Mouse (Mus musculus) embryonic facial prominence, embryonic 15.5 days (tissue): ENCODE data around the gene Zfp933. TPM values are rescaled to one million over a fixed set of nuclear protein-coding genes. Genes with fewer than 3 reads are reported as not detected.

Experiments used
- ATAC-seq: fragments of 200-750 bp; cut with Nextera tagmentation; 2 replicates; pipeline ENCODE4 v1.8.0; 2017; ENCODE audit warnings: low read depth, moderate TSS enrichment; ENCODE audit not compliant: insufficient number of reproducible peaks, low FRiP score, low TSS enrichment
- H3K27ac ChIP-seq: fragments of 300-500 bp; sonication (generic); replicated peaks from 2 replicates; pipeline ENCODE4 v1.5.1; 2015; ENCODE audit warnings: mild to moderate bottlenecking, inconsistent platforms
- H3K27me3 ChIP-seq: fragments of 300-500 bp; sonication (generic); 2 replicates; pipeline ENCODE4 v1.6.1; 2015; ENCODE audit warnings: inconsistent platforms
- H3K36me3 ChIP-seq: fragments of 300-500 bp; sonication (generic); 2 replicates; pipeline ENCODE4 v1.6.1; 2015; ENCODE audit warnings: mild to moderate bottlenecking, inconsistent platforms
- H3K4me1 ChIP-seq: fragments of 300-500 bp; sonication (generic); 2 replicates; pipeline ENCODE4 v1.6.1; 2015; ENCODE audit warnings: inconsistent platforms
- H3K4me2 ChIP-seq: fragments of 300-500 bp; sonication (generic); replicated peaks from 2 replicates; pipeline ENCODE4 v1.6.1; 2015; ENCODE audit warnings: mild to moderate bottlenecking, inconsistent platforms
- H3K4me3 ChIP-seq: fragments of 300-500 bp; sonication (generic); replicated peaks from 2 replicates; pipeline ENCODE4 v1.5.1; 2015; ENCODE audit warnings: mild to moderate bottlenecking, inconsistent platforms
- H3K9ac ChIP-seq: fragments of 300-500 bp; sonication (generic); 2 replicates; pipeline ENCODE4 v1.6.1; 2015; ENCODE audit warnings: inconsistent platforms
- H3K9me3 ChIP-seq: fragments of 300-500 bp; sonication (generic); replicated peaks from 2 replicates; pipeline ENCODE4 v1.6.1; 2016; ENCODE audit warnings: inconsistent platforms
- WGBS: fragments of 180-500 bp; shearing (Covaris S2); methylation state at CpG from one replicate; pipeline ENCODE4 v1.1.7; 2015; 5-methylcytosine and 5-hydroxymethylcytosine counted together
- polyA plus RNA-seq: library from polyadenylated mRNA; unstranded; fragments of >200 nt; fragmentation: Nextera tagmentation; extraction: Ambion mirVana; gene quantifications from 2 replicates; pipeline ENCODE4 v1.2.1, GENCODE M21; 2015

The Zfp933 gene
- 4.6 and 5.3 TPM in 2 replicates for polyA plus RNA-seq

- Histone ChIP-seq H3K9me3 (peaks cover 14% of the 10 kb centered on the region), H3K9ac (peak within 1 kb of the TSS; percentile 61), H3K4me1 (peaks cover 11% of the 10 kb centered on the region), H3K4me2 (peak within 1 kb of the TSS; percentile 68), H3K36me3 (peaks cover 32% of the 10 kb centered on the region), H3K4me3 (peak within 1 kb of the TSS; percentile 75), H3K27me3 (no peaks in the 10 kb centered on the region), H3K27ac (0 out of 2 replicates have a peak within 1 kb of the TSS, but pooled peaks have one; percentile 35)
- peak; percentile 83 for ATAC-seq
- WGBS: 3% methylated on average over 23 of the region's 23 CpGs
Measured at GRCm38 (mm10) chr4:147847614-147848583, at the start of gene Zfp933. Gene Zfp933 (minus strand): TSS chr4:147848366.

DNA sequence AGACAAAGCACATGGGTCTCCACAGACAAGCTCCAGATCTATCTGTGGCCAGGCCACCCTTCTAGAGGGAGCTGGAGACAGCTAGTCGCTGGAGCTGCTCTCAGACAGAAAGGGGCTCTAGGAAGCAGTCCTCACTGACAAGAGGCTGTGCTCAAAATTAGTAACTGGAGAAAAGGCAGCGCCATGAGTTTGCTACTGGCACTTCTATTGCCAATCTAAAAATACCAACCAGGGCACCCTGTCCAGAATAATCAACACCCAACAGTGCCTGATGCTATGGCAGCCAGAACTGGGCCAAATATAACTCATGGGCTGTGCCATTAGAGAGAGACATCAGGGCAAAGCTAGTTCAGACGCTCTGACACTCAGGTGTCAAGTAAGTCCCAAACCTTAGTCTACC lies 49.2 kb upstream of the Zfp933 start:
- Histone ChIP-seq H3K4me2 (no peak overlapping the region), H3K4me1 (no peaks in the 10 kb centered on the region), H3K36me3 (peaks cover 87% of the 10 kb centered on the region), H3K9me3 (no peaks in the 10 kb centered on the region), H3K27ac (no peak overlapping the region), H3K4me3 (no peak overlapping the region), H3K27me3 (no peaks in the 10 kb centered on the region), H3K9ac (no peak overlapping the region)
- ATAC-seq: no peak
- WGBS: 89% methylated on average over 3 of the region's 3 CpGs

- no peak overlapping the region for H3K4me2 ChIP-seq
- H3K9me3 ChIP-seq: no peaks in the 10 kb centered on the region
- no peak for ATAC-seq
- peaks cover 89% of the 10 kb centered on the region for H3K36me3 ChIP-seq
- H3K4me1 ChIP-seq: no peaks in the 10 kb centered on the region
- no peak overlapping the region for H3K9ac ChIP-seq
- no peak overlapping the region for H3K27ac ChIP-seq
- H3K4me3 ChIP-seq: no peak overlapping the region
- WGBS: 29% methylated on average over 1 of the region's 1 CpGs
- no peaks in the 10 kb centered on the region for H3K27me3 ChIP-seq
Measured at GRCm38 (mm10) chr4:147896411-147896810, 48.2 kb upstream of the Zfp933 start.

DNA sequence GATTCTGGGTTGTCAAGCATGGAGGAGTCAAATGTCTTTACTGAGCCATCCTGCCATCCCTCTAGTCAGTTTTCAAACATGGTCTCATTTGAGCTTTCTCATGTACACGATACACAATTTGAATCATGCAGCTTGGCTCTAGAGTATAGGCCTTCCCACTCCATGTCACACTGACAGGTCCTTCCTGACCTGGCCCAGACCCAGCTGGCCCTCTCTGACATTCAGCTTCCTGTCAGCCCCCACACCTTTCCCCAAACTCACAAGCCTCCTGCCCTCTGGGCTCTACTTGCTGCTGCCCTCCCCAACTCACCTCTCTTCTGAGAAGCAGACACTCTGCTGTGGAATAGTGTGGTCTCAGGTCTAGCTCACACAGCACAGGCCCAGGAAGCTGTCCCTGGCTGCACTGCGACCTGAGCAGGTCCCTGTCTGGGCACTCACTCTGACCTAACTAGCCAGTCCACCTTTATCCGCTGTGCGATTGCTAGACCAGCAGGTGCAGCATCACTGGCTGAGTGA lies 47.7 kb upstream of the Zfp933 start:
- no peak overlapping the region for H3K4me3 ChIP-seq
- peaks cover 93% of the 10 kb centered on the region for H3K36me3 ChIP-seq

DNA sequence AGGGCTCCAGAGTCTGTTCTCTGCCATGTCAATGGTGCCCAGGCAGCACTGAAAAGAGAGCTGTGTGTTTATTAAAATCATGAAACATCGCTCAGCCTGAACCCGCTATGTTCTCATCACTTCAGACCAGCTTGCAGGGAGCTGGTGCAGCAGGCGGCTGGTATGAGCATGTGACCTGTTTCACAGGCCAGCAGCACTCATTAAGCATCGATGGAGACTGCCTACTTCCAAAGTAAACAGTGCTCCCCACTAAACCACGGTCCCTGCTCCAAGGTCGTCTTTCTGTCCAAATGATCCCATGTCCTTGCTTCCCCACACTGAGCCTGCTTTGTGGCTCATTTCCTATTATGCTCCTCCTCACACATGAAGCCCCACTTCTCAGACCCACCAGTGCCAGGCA lies 42.2 kb upstream of the Zfp933 start:
- no peaks in the 10 kb centered on the region for H3K9me3 ChIP-seq
- 92% methylated on average over 6 of the region's 6 CpGs for WGBS
- no peak overlapping the region for H3K9ac ChIP-seq
- no peak overlapping the region for H3K4me3 ChIP-seq
- no peaks in the 10 kb centered on the region for H3K4me1 ChIP-seq
- peaks cover 86% of the 10 kb centered on the region for H3K36me3 ChIP-seq
- ATAC-seq: no peak
- no peak overlapping the region for H3K27ac ChIP-seq
- no peaks in the 10 kb centered on the region for H3K27me3 ChIP-seq
- no peak overlapping the region for H3K4me2 ChIP-seq

More for the DNA sequence above, 47.7 kb upstream of the Zfp933 start:
- H3K4me2 ChIP-seq: no peak overlapping the region
- H3K9ac ChIP-seq: no peak overlapping the region
- no peak overlapping the region for H3K27ac ChIP-seq
- no peak for ATAC-seq
- no peaks in the 10 kb centered on the region for H3K27me3 ChIP-seq
- no peaks in the 10 kb centered on the region for H3K4me1 ChIP-seq
- 92% methylated on average over 4 of the region's 4 CpGs for WGBS
- H3K9me3 ChIP-seq: no peaks in the 10 kb centered on the region

DNA sequence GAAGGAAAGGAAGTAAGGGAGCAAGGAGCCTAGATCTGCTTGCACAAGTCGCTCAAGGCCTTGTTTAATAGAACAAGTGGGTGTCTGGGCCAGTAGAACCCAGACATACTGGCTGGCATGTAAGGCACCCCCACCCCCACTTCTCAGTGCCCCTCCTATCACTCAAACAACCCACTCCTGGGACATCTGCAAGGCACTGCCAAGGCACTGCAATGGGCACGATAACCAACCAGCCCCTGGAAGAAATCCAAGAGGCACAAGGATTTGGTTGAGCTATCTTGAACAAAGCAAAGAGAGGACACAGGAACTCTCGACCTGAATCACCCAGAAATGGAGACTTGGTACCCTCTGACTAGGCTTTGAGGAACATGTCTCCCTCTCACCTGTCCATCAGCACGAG lies 40.1 kb upstream of the Zfp933 start:
- H3K27me3 ChIP-seq: no peaks in the 10 kb centered on the region
- no peak overlapping the region for H3K27ac ChIP-seq
- no peak overlapping the region for H3K4me2 ChIP-seq
- H3K9me3 ChIP-seq: no peaks in the 10 kb centered on the region
- H3K36me3 ChIP-seq: peaks cover 89% of the 10 kb centered on the region
- no peak overlapping the region for H3K9ac ChIP-seq
- no peaks in the 10 kb centered on the region for H3K4me1 ChIP-seq
- no peak overlapping the region for H3K4me3 ChIP-seq
- no peak for ATAC-seq
- 86% methylated on average over 4 of the region's 4 CpGs for WGBS

DNA sequence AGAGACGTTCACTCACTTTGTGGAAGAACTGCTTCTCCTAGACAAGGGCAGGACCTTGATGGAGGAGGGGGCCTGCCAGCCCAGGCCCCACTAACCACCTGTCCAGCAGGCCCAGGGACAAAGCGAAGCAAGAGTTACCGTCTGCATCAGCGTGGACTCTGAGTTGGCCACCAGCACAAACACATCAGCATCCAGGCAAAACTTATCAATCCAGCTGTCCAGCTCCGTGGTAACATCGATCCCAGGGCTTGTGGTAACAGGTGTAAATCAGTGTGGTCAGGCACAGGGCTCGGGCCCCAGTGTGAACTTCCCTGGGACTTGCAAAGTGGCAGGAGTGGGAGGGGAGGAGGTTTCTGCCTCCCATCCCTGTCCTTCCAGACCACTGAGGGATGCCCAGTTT lies 39.1 kb upstream of the Zfp933 start:
- no peaks in the 10 kb centered on the region for H3K9me3 ChIP-seq
- no peak overlapping the region for H3K4me2 ChIP-seq
- H3K4me1 ChIP-seq: no peaks in the 10 kb centered on the region
- ATAC-seq: no peak
- H3K36me3 ChIP-seq: peaks cover 89% of the 10 kb centered on the region
- H3K9ac ChIP-seq: no peak overlapping the region
- no peaks in the 10 kb centered on the region for H3K27me3 ChIP-seq
- WGBS: 92% methylated on average over 7 of the region's 7 CpGs
- no peak overlapping the region for H3K4me3 ChIP-seq
- no peak overlapping the region for H3K27ac ChIP-seq

- H3K9me3 ChIP-seq: no peaks in the 10 kb centered on the region
- no peak overlapping the region for H3K27ac ChIP-seq
- H3K4me2 ChIP-seq: no peak overlapping the region
- no peak overlapping the region for H3K9ac ChIP-seq
- H3K27me3 ChIP-seq: no peaks in the 10 kb centered on the region
- ATAC-seq: no peak
- 90% methylated on average over 12 of the region's 12 CpGs for WGBS
- H3K36me3 ChIP-seq: peaks cover 90% of the 10 kb centered on the region
- H3K4me1 ChIP-seq: no peaks in the 10 kb centered on the region
- H3K4me3 ChIP-seq: no peak overlapping the region
Measured at GRCm38 (mm10) chr4:147886158-147886557, 38.0 kb upstream of the Zfp933 start.

- no peak overlapping the region for H3K27ac ChIP-seq
- peaks cover 89% of the 10 kb centered on the region for H3K36me3 ChIP-seq
- WGBS: 82% methylated on average over 3 of the region's 3 CpGs
- no peak overlapping the region for H3K4me3 ChIP-seq
- H3K9me3 ChIP-seq: no peaks in the 10 kb centered on the region
- ATAC-seq: no peak
- no peaks in the 10 kb centered on the region for H3K27me3 ChIP-seq
- H3K4me1 ChIP-seq: no peaks in the 10 kb centered on the region
- no peak overlapping the region for H3K4me2 ChIP-seq
- no peak overlapping the region for H3K9ac ChIP-seq
Measured at GRCm38 (mm10) chr4:147884138-147884537, 36.0 kb upstream of the Zfp933 start.

GRCm38 (mm10) chr4:147883041-147883440 lies 34.9 kb upstream of the Zfp933 start:
- peaks cover 91% of the 10 kb centered on the region for H3K36me3 ChIP-seq
- H3K27ac ChIP-seq: no peak overlapping the region
- no peak overlapping the region for H3K4me3 ChIP-seq
- H3K27me3 ChIP-seq: no peaks in the 10 kb centered on the region
- H3K9me3 ChIP-seq: no peaks in the 10 kb centered on the region
- H3K4me2 ChIP-seq: no peak overlapping the region
- H3K9ac ChIP-seq: no peak overlapping the region
- H3K4me1 ChIP-seq: no peaks in the 10 kb centered on the region
- ATAC-seq: no peak
- 80% methylated on average over 6 of the region's 6 CpGs for WGBS

DNA sequence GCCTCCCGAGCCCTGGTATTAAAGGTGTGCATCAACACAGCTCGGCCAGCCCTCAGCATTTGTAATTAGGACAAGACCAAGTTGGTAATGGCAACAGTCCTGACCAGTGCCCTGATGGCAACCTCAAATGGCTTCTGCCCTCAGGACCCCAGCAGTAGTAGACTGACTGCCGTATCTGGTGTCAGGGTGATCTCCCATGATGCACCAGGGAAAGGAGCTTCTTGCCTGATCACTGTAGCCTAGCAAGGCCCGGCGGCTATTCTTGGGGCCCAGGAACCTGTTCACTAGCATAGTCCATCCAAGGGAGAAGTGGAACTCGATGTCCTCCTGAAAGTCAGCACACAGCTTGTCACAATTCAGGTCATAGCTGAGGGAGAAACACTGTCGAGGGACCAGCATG lies 33.6 kb upstream of the Zfp933 start:
- H3K9ac ChIP-seq: no peak overlapping the region
- no peak for ATAC-seq
- 89% methylated on average over 7 of the region's 7 CpGs for WGBS
- H3K9me3 ChIP-seq: no peaks in the 10 kb centered on the region
- H3K4me3 ChIP-seq: no peak overlapping the region
- H3K27me3 ChIP-seq: no peaks in the 10 kb centered on the region
- no peak overlapping the region for H3K4me2 ChIP-seq
- no peaks in the 10 kb centered on the region for H3K4me1 ChIP-seq
- H3K27ac ChIP-seq: no peak overlapping the region
- peaks cover 87% of the 10 kb centered on the region for H3K36me3 ChIP-seq
